Mouse (Mus musculus): Measurements from ENCODE around the gene Vmn1r180. TPM values are rescaled to one million over a fixed set of nuclear protein-coding genes. Genes with fewer than 3 reads are reported as not detected.
"Not testable (repeated sequence)": the region's sequence is repeated elsewhere in the genome, so short reads cannot be mapped to it uniquely, and the experiment has no call there.

Vmn1r180 gene
- polyA plus RNA-seq (2012; rRNA removed) = not detected in 2 replicates

- H3K27ac ChIP-seq (ENCODE audit: control insufficient read depth, insufficient read depth, low read depth, low read length) = no peak within 1 kb of the TSS
- no peaks in the 10 kb centered on the region for H3K27me3 ChIP-seq (ENCODE audit: control insufficient read depth, insufficient read depth, low read length)
- TF ChIP-seq POLR2A (IDR thresholded peaks at IDR 0.05; ENCODE audit: control insufficient read depth, low read depth, low read length) (no peak), CTCF (IDR thresholded peaks at IDR 0.05; ENCODE audit: control insufficient read depth, insufficient read depth, insufficient replicate concordance, low read depth, low read length) (no peak)
- no peaks in the 10 kb centered on the region for H3K36me3 ChIP-seq (ENCODE audit: control insufficient read depth, insufficient read depth, low read length)
- H3K4me1 ChIP-seq (ENCODE audit: control insufficient read depth, insufficient read depth, low read length) = no peaks in the 10 kb centered on the region
- no peak within 1 kb of the TSS for H3K4me3 ChIP-seq (ENCODE audit: control insufficient read depth, low read depth, low read length)
Observed at GRCm38 (mm10) chr7:23950332-23950731, at the start of gene Vmn1r180. Vmn1r180 (plus strand) TSS chr7:23950632.

GRCm38 (mm10) chr7:23926678-23927077, 23.8 kb upstream of the Vmn1r180 start, which contains the start of gene Vmn1r179:
Vmn1r179 (plus strand) TSS chr7:23926978.
- Histone ChIP-seq H3K4me1 (ENCODE audit: control insufficient read depth, insufficient read depth, low read length) (no peaks in the 10 kb centered on the region), H3K27ac (ENCODE audit: control insufficient read depth, insufficient read depth, low read depth, low read length) (no peak within 1 kb of the TSS), H3K27me3 (ENCODE audit: control insufficient read depth, insufficient read depth, low read length) (no peaks in the 10 kb centered on the region), H3K36me3 (ENCODE audit: control insufficient read depth, insufficient read depth, low read length) (no peaks in the 10 kb centered on the region), H3K4me3 (ENCODE audit: control insufficient read depth, low read depth, low read length) (no peak within 1 kb of the TSS)
- TF ChIP-seq CTCF (IDR thresholded peaks at IDR 0.05; ENCODE audit: control insufficient read depth, insufficient read depth, insufficient replicate concordance, low read depth, low read length) = no peak
- TF ChIP-seq POLR2A (IDR thresholded peaks at IDR 0.05; ENCODE audit: control insufficient read depth, low read depth, low read length) = no peak

- H3K4me3 ChIP-seq (ENCODE audit: control insufficient read depth, low read depth, low read length); H3K27me3 ChIP-seq (ENCODE audit: control insufficient read depth, insufficient read depth, low read length); H3K36me3 ChIP-seq (ENCODE audit: control insufficient read depth, insufficient read depth, low read length); H3K27ac ChIP-seq (ENCODE audit: control insufficient read depth, insufficient read depth, low read depth, low read length); H3K4me1 ChIP-seq (ENCODE audit: control insufficient read depth, insufficient read depth, low read length): not testable (repeated sequence)
Observed at GRCm38 (mm10) chr7:23968044-23968443, 17.6 kb downstream of the Vmn1r180 start.

- peak within 1 kb of the TSS; percentile 24 for H3K4me3 ChIP-seq (ENCODE audit: control insufficient read depth, low read depth, low read length)
- H3K27ac ChIP-seq (ENCODE audit: control insufficient read depth, insufficient read depth, low read depth, low read length) = peak within 1 kb of the TSS; percentile 64
- H3K27me3 ChIP-seq (ENCODE audit: control insufficient read depth, insufficient read depth, low read length); H3K4me1 ChIP-seq (ENCODE audit: control insufficient read depth, insufficient read depth, low read length); H3K36me3 ChIP-seq (ENCODE audit: control insufficient read depth, insufficient read depth, low read length): not testable (repeated sequence)
Observed at GRCm38 (mm10) chr7:23974315-23974714, 23.9 kb downstream of the Vmn1r180 start, which contains the start of gene Vmn1r181. Vmn1r181 (plus strand) TSS chr7:23974615.

- H3K27ac ChIP-seq (ENCODE audit: control insufficient read depth, insufficient read depth, low read depth, low read length) = no peak within 1 kb of the TSS
- H3K27me3 ChIP-seq (ENCODE audit: control insufficient read depth, insufficient read depth, low read length) = no peaks in the 10 kb centered on the region
- no peak for TF ChIP-seq POLR2A (IDR thresholded peaks at IDR 0.05; ENCODE audit: control insufficient read depth, low read depth, low read length)
- no peak for TF ChIP-seq CTCF (IDR thresholded peaks at IDR 0.05; ENCODE audit: control insufficient read depth, insufficient read depth, insufficient replicate concordance, low read depth, low read length)
- H3K36me3 ChIP-seq (ENCODE audit: control insufficient read depth, insufficient read depth, low read length) = no peaks in the 10 kb centered on the region
- H3K4me3 ChIP-seq (ENCODE audit: control insufficient read depth, low read depth, low read length) = no peak within 1 kb of the TSS
- no peaks in the 10 kb centered on the region for H3K4me1 ChIP-seq (ENCODE audit: control insufficient read depth, insufficient read depth, low read length)
Observed at GRCm38 (mm10) chr7:24001391-24001790, 51.0 kb downstream of the Vmn1r180 start, which contains the start of gene V1rd19. V1rd19 (plus strand) TSS chr7:24001691.

Other genes with a start within 250 kb of the Vmn1r180 start
- gene Vmn1r173, start 249.9 kb upstream of the Vmn1r180 start, polyA plus RNA-seq (2012; rRNA removed) = not detected in 2 replicates
- not detected in 2 replicates for gene Vmn1r174, start 198.4 kb upstream of the Vmn1r180 start, polyA plus RNA-seq (2012; rRNA removed)
- 0.04 TPM in 1 of 2 replicates, not detected in the other for gene Vmn1r175, start 140.0 kb upstream of the Vmn1r180 start, polyA plus RNA-seq (2012; rRNA removed)
- not detected in 2 replicates for gene Vmn1r176, start 113.3 kb upstream of the Vmn1r180 start, polyA plus RNA-seq (2012; rRNA removed)
- not detected in 2 replicates for gene Vmn1r177, start 84.2 kb upstream of the Vmn1r180 start, polyA plus RNA-seq (2012; rRNA removed)
- not detected in 2 replicates for gene Vmn1r178, start 58.6 kb upstream of the Vmn1r180 start, polyA plus RNA-seq (2012; rRNA removed)
- not detected in 2 replicates for gene Vmn1r179, start 23.7 kb upstream of the Vmn1r180 start, polyA plus RNA-seq (2012; rRNA removed)
- 0.82 and 2.4 TPM in 2 replicates for gene Vmn1r181, start 24.0 kb downstream of the Vmn1r180 start, polyA plus RNA-seq (2012; rRNA removed)
- 0.07 TPM in 1 of 2 replicates, not detected in the other for gene V1rd19, start 51.1 kb downstream of the Vmn1r180 start, polyA plus RNA-seq (2012; rRNA removed)
- gene Vmn1r183, start 102.6 kb downstream of the Vmn1r180 start, polyA plus RNA-seq (2012; rRNA removed) = 0.01 and 0.04 TPM in 2 replicates
- gene Zfp180, start 131.3 kb downstream of the Vmn1r180 start, polyA plus RNA-seq (2012; rRNA removed) = 7.3 TPM in 2 replicates
- 0.46 and 0.67 TPM in 2 replicates for gene Zfp112, start 161.7 kb downstream of the Vmn1r180 start, polyA plus RNA-seq (2012; rRNA removed)
- 1.4 and 1.5 TPM in 2 replicates for gene Zfp235, start 183.5 kb downstream of the Vmn1r180 start, polyA plus RNA-seq (2012; rRNA removed)
- 0.11 and 0.16 TPM in 2 replicates for gene Zfp114, start 224.4 kb downstream of the Vmn1r180 start, polyA plus RNA-seq (2012; rRNA removed)